Mouse (Mus musculus) kidney, adult 2 months (tissue): Measurements from ENCODE around the gene Dcun1d4.

Source experiments
- CTCF ChIP-seq: fragments of 200-500 bp; conservative IDR thresholded peaks from 2 replicates; pipeline ENCODE4 v1.5.1; 2011; ENCODE audit warnings: low read depth, mild to moderate bottlenecking, control low read depth, low read length, moderate library complexity, mixed read lengths; ENCODE audit not compliant: insufficient read depth, insufficient read length
- POLR2A ChIP-seq: fragments of 200-500 bp; IDR thresholded peaks from one replicate; pipeline ENCODE4 v1.6.1; 2011; ENCODE audit warnings: low read depth, low read length, control low read depth

GRCm38 (mm10) chr5:73512661-73513060 lies 31.9 kb downstream of the Dcun1d4 start:
- TF ChIP-seq CTCF (no peak), POLR2A (no peak)
